ENCODE assay signal across 9 mouse cellular contexts in the genomic region with DNA sequence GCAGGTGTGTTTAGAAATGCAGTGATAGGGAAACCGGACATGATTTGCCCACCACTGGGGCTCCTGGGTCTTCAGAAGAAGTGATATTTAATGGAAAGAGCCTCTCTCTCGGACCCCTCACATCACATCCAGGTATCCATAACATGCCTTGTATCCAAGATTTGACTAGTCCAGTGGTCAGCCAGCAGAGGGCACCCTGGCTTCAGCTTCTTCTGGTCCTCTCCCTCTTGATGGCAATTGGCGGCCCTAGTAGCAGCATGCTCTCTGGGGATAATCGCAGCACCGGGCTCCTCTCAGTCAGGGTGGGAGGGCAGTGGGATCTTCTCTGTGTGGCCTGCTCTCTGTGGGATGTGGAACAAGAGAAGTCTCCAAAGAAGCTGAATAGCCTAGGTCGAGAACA. TPM values are rescaled to one million over a fixed set of nuclear protein-coding genes. Genes with fewer than 3 reads are reported as not detected.
DNase-seq lines count a peak whose midpoint lies in the region; ATAC-seq and TF ChIP-seq lines count a peak whose summit lies in the region.
"Had no signal": no experiment of that assay in that cellular context is flagged by ENCODE, and none has a peak within 500 bp of the region (broad histone marks: within the 10 kb centered on the region; RNA-seq: fewer than 3 reads in every experiment).

No protein-coding gene starts in this region.

- ATAC-seq in forebrain, embryonic 14.5 days: no peak
- ATAC-seq in limb, embryonic 11.5 days (ENCODE audit: insufficient number of reproducible peaks, low FRiP score, low TSS enrichment, low read depth): no peak

- H3K27me3 ChIP-seq in forebrain, embryonic 14.5 days (replicated peaks; ENCODE audit: control insufficient read depth, insufficient read depth, low read length): no peaks in the 10 kb centered on the region
- no peaks in the 10 kb centered on the region for H3K27me3 ChIP-seq in forebrain, embryonic 10.5 days (ENCODE audit: poor library complexity, severe bottlenecking)
- H3K27me3 ChIP-seq in limb, embryonic 11.5 days (ENCODE audit: control insufficient read depth, insufficient read depth, low read length): no peaks in the 10 kb centered on the region
- H3K27me3 ChIP-seq: embryonic facial prominence, embryonic 15.5 days had no signal

- no peaks in the 10 kb centered on the region for H3K4me1 ChIP-seq in forebrain, embryonic 14.5 days (ENCODE audit: control insufficient read depth, insufficient read depth, low read length)
- H3K4me1 ChIP-seq in forebrain, embryonic 10.5 days: no peaks in the 10 kb centered on the region
- H3K4me1 ChIP-seq in cortical plate, adult 2 months (ENCODE audit: control insufficient read depth, insufficient read depth, low read length): no peaks in the 10 kb centered on the region
- H3K4me1 ChIP-seq in limb, embryonic 11.5 days (ENCODE audit: control insufficient read depth, insufficient read depth, low read length): no peaks in the 10 kb centered on the region
- H3K4me1 ChIP-seq: embryonic facial prominence, embryonic 15.5 days had no signal

- H3K4me3 ChIP-seq in forebrain, embryonic 14.5 days (ENCODE audit: low read depth, low read length): no peak overlapping the region
- no peak overlapping the region for H3K4me3 ChIP-seq in forebrain, embryonic 10.5 days
- H3K4me3 ChIP-seq in cortical plate, adult 2 months (ENCODE audit: insufficient read depth, low read length): no peak overlapping the region
- H3K4me3 ChIP-seq in limb, embryonic 11.5 days (ENCODE audit: low read depth, low read length): no peak overlapping the region
- H3K4me3 ChIP-seq: embryonic facial prominence, embryonic 15.5 days had no signal

- TF ChIP-seq POLR2A in cortical plate, adult 2 months (IDR thresholded peaks at IDR 0.05; ENCODE audit: extremely low read depth, insufficient read depth, low read length): no peak

- peak; percentile 59 for TF ChIP-seq CTCF in cortical plate, adult 2 months (IDR thresholded peaks at IDR 0.05; ENCODE audit: extremely low read depth, insufficient read depth, low read length)

- no peak overlapping the region for H3K4me2 ChIP-seq in forebrain, embryonic 14.5 days (ENCODE audit: low read length)
- no peak overlapping the region for H3K4me2 ChIP-seq in limb, embryonic 11.5 days (ENCODE audit: low read depth, severe bottlenecking)
- H3K4me2 ChIP-seq: embryonic facial prominence, embryonic 15.5 days had no signal

- WGBS in forebrain, embryonic 14.5 days: 38% methylated on average over 6 of the region's 6 CpGs
- WGBS in forebrain, embryonic 10.5 days: 42% methylated on average over 6 of the region's 6 CpGs
- 45% methylated on average over 6 of the region's 6 CpGs for WGBS in limb, embryonic 11.5 days

- H3K9ac ChIP-seq in forebrain, embryonic 14.5 days (ENCODE audit: low read length): no peak overlapping the region
- no peak overlapping the region for H3K9ac ChIP-seq in limb, embryonic 11.5 days (ENCODE audit: low read length)
- H3K9ac ChIP-seq: embryonic facial prominence, embryonic 15.5 days had no signal

- H3K36me3 ChIP-seq in forebrain, embryonic 14.5 days (ENCODE audit: control insufficient read depth, insufficient read depth, low read length): no peaks in the 10 kb centered on the region
- no peaks in the 10 kb centered on the region for H3K36me3 ChIP-seq in forebrain, embryonic 10.5 days (replicated peaks)
- no peaks in the 10 kb centered on the region for H3K36me3 ChIP-seq in limb, embryonic 11.5 days (ENCODE audit: control insufficient read depth, insufficient read depth, low read length)
- H3K36me3 ChIP-seq: embryonic facial prominence, embryonic 15.5 days had no signal

- DNase-seq in forebrain, embryonic 14.5 days (ENCODE audit: low spot score): peak; percentile 21
- DNase-seq in forebrain, embryonic 10.5 days (ENCODE audit: extremely low spot score, low spot score): no peak
- DNase-seq in lung, postnatal 10 days: peak; percentile 14
- DNase-seq in lung, postnatal 4 days: no peak
- DNase-seq in limb, embryonic 11.5 days (ENCODE audit: low spot score): peak; percentile 43
- DNase-seq in spleen, postnatal 36 days (ENCODE audit: low spot score in 2 of 2): no peak
- DNase-seq in spleen, postnatal 10 days (ENCODE audit: low spot score in 2 of 2): no peak

- no peak overlapping the region for H3K27ac ChIP-seq in forebrain, embryonic 14.5 days (ENCODE audit: low read depth, low read length)
- H3K27ac ChIP-seq in forebrain, embryonic 10.5 days: no peak overlapping the region
- H3K27ac ChIP-seq in cortical plate, adult 2 months (ENCODE audit: insufficient read depth, low read length): no peak overlapping the region
- no peak overlapping the region for H3K27ac ChIP-seq in limb, embryonic 11.5 days (replicated peaks; ENCODE audit: low read depth, low read length)
- H3K27ac ChIP-seq: embryonic facial prominence, embryonic 15.5 days had no signal

- H3K9me3 ChIP-seq in forebrain, embryonic 14.5 days (replicated peaks; ENCODE audit: control insufficient read depth, low read length): no peaks in the 10 kb centered on the region
- no peaks in the 10 kb centered on the region for H3K9me3 ChIP-seq in forebrain, embryonic 10.5 days
- no peaks in the 10 kb centered on the region for H3K9me3 ChIP-seq in limb, embryonic 11.5 days (ENCODE audit: control insufficient read depth, low read length)
- H3K9me3 ChIP-seq: embryonic facial prominence, embryonic 15.5 days had no signal

RNA-seq across cellular contexts. Expression of gene Gm17720, which starts 17.2 kb away (rescaled TPM):
- not detected in 2 replicates for polyA plus RNA-seq in forebrain, embryonic 14.5 days (2014; fragmentation: Nextera tagmentation; extraction: Ambion mirVana)
- not detected in 2 replicates for polyA plus RNA-seq in forebrain, embryonic 10.5 days (2016; fragmentation: Nextera tagmentation; extraction: Ambion mirVana)
- polyA plus RNA-seq in cortical plate, adult 2 months (2012; rRNA removed): not detected in 2 replicates
- polyA plus RNA-seq in limb, embryonic 11.5 days (2014; fragmentation: Nextera tagmentation; extraction: Ambion mirVana): not detected in 2 replicates
- polyA plus RNA-seq: embryonic facial prominence, embryonic 15.5 days had no signal

RNA-seq across cellular contexts. Expression of gene Gm21964, which starts 18.7 kb away (rescaled TPM):
- not detected in 2 replicates for polyA plus RNA-seq in forebrain, embryonic 14.5 days (2014; fragmentation: Nextera tagmentation; extraction: Ambion mirVana)
- not detected in 2 replicates for polyA plus RNA-seq in forebrain, embryonic 10.5 days (2016; fragmentation: Nextera tagmentation; extraction: Ambion mirVana)
- polyA plus RNA-seq in cortical plate, adult 2 months (2012; rRNA removed): not detected in 2 replicates
- polyA plus RNA-seq in limb, embryonic 11.5 days (2014; fragmentation: Nextera tagmentation; extraction: Ambion mirVana): not detected in 2 replicates
- polyA plus RNA-seq: embryonic facial prominence, embryonic 15.5 days had no signal

RNA-seq across cellular contexts. Expression of gene Zfp612, which starts 40.2 kb away (rescaled TPM):
- polyA plus RNA-seq in forebrain, embryonic 14.5 days (2014; fragmentation: Nextera tagmentation; extraction: Ambion mirVana): 16.4 and 17.4 TPM in 2 replicates
- polyA plus RNA-seq in forebrain, embryonic 10.5 days (2016; fragmentation: Nextera tagmentation; extraction: Ambion mirVana): 9.8 and 10.7 TPM in 2 replicates
- 27.7 and 28.1 TPM in 2 replicates for polyA plus RNA-seq in cortical plate, adult 2 months (2012; rRNA removed)
- 7.9 and 10.3 TPM in 2 replicates for polyA plus RNA-seq in limb, embryonic 11.5 days (2014; fragmentation: Nextera tagmentation; extraction: Ambion mirVana)

RNA-seq across cellular contexts. Expression of gene Calb2, which starts 48.3 kb away (rescaled TPM):
- polyA plus RNA-seq in forebrain, embryonic 14.5 days (2014; fragmentation: Nextera tagmentation; extraction: Ambion mirVana): 93.2 and 128 TPM in 2 replicates
- 8.7 and 12.7 TPM in 2 replicates for polyA plus RNA-seq in forebrain, embryonic 10.5 days (2016; fragmentation: Nextera tagmentation; extraction: Ambion mirVana)
- polyA plus RNA-seq in cortical plate, adult 2 months (2012; rRNA removed): 14.4 and 15.3 TPM in 2 replicates
- polyA plus RNA-seq in limb, embryonic 11.5 days (2014; fragmentation: Nextera tagmentation; extraction: Ambion mirVana): 30.2 and 40.6 TPM in 2 replicates

Comparison
In these comparisons a context has a peak if more than half of its experiments do, and no peak if none do; other contexts are left out.
1. DNase-seq: peak in forebrain, embryonic 14.5 days (single experiment), lung, postnatal 10 days (single experiment) and limb, embryonic 11.5 days (single experiment); none in forebrain, embryonic 10.5 days (single experiment), lung, postnatal 4 days (0 of 2), spleen, postnatal 36 days (0 of 2) and spleen, postnatal 10 days (0 of 2).